Mouse (Mus musculus) forebrain, embryonic 15.5 days (tissue): ENCODE measurements around the gene Fbxw11. TPM values are rescaled to one million over a fixed set of nuclear protein-coding genes. Genes with fewer than 3 reads are reported as not detected.
"Not testable (repeated sequence)": the region's sequence is repeated elsewhere in the genome, so short reads cannot be mapped to it uniquely, and the experiment has no call there.

ENCODE experiments used
- ATAC-seq: fragments of 200-750 bp; cut with Nextera tagmentation; replicated peaks from 2 replicates; pipeline ENCODE4 v1.8.0; 2017; ENCODE audit warnings: mild to moderate bottlenecking, moderate TSS enrichment, moderate library complexity
- H3K27ac ChIP-seq: fragments of 300-500 bp; sonication (generic); replicated peaks from 2 replicates; pipeline ENCODE4 v1.5.1; 2015; ENCODE audit warnings: mild to moderate bottlenecking, inconsistent platforms
- H3K27me3 ChIP-seq: fragments of 300-500 bp; sonication (generic); 2 replicates; pipeline ENCODE4 v1.6.1; 2015; ENCODE audit warnings: inconsistent platforms
- H3K36me3 ChIP-seq: fragments of 300-500 bp; sonication (generic); 2 replicates; pipeline ENCODE4 v1.6.1; 2015; ENCODE audit warnings: mild to moderate bottlenecking, inconsistent platforms
- H3K4me1 ChIP-seq: fragments of 300-500 bp; sonication (generic); 2 replicates; pipeline ENCODE4 v1.6.1; 2015; ENCODE audit warnings: inconsistent platforms
- H3K4me2 ChIP-seq: fragments of 300-500 bp; sonication (generic); replicated peaks from 2 replicates; pipeline ENCODE4 v1.6.1; 2015; ENCODE audit warnings: mild to moderate bottlenecking, inconsistent platforms
- H3K4me3 ChIP-seq: fragments of 300-500 bp; sonication (generic); 2 replicates; pipeline ENCODE4 v1.5.1; 2015; ENCODE audit warnings: mild to moderate bottlenecking, inconsistent platforms
- H3K9ac ChIP-seq: fragments of 300-500 bp; sonication (generic); replicated peaks from 2 replicates; pipeline ENCODE4 v1.6.1; 2015; ENCODE audit warnings: mild to moderate bottlenecking, inconsistent platforms
- H3K9me3 ChIP-seq: fragments of 300-500 bp; sonication (generic); 2 replicates; pipeline ENCODE4 v1.6.1; 2016; ENCODE audit warnings: inconsistent platforms
- WGBS: fragments of 180-500 bp; shearing (Covaris S2); methylation state at CpG from one replicate; pipeline ENCODE4 v1.1.7; 2015; ENCODE audit warnings: mixed read lengths; 5-methylcytosine and 5-hydroxymethylcytosine counted together
- polyA plus RNA-seq: library from polyadenylated mRNA; unstranded; fragments of >200 nt; fragmentation: Nextera tagmentation; extraction: Ambion mirVana; gene quantifications from 2 replicates; pipeline ENCODE4 v1.2.1, GENCODE M21; 2015

Gene Fbxw11
- polyA plus RNA-seq, 1 experiment from 2014 or later, result 127 TPM

GRCm38 (mm10) chr11:32615561-32615960, 27.0 kb upstream of the Fbxw11 start:
- Histone ChIP-seq H3K4me2 (no peak overlapping the region), H3K9ac (no peak overlapping the region), H3K27ac (no peak overlapping the region), H3K4me3 (no peak overlapping the region), H3K27me3 (no peaks in the 10 kb centered on the region), H3K9me3 (no peaks in the 10 kb centered on the region), H3K36me3 (no peaks in the 10 kb centered on the region), H3K4me1 (0 out of 2 replicates have a peak, but pooled peaks cover 4% of the 10 kb centered on the region)
- 25% methylated on average over 11 of the region's 11 CpGs for WGBS
- ATAC-seq, result no peak; the same call in 1 of the 2 replicates

DNA sequence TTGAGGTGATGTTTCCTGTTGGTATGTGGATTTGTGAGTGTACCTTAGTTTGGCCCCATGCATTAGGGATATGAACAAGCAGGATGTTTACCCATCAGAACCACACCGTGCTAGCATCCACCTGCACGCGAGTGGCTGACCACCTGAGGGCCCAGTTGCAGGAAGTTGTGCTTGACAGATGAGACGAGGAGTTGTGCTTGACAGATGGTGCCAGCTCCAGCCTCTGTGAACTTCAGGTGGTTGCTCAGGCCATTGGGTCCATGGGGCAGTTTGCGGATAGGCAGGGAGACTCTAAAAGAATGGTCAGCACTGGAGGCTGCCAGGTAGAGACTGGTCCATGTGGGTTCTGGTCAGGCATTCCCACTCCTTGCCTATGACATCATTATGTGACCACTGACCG, 26.4 kb upstream of the Fbxw11 start:
- Histone ChIP-seq H3K4me3 (no peak overlapping the region), H3K27ac (no peak overlapping the region), H3K4me2 (no peak overlapping the region), H3K9me3 (no peaks in the 10 kb centered on the region), H3K4me1 (0 out of 2 replicates have a peak, but pooled peaks cover 4% of the 10 kb centered on the region), H3K9ac (no peak overlapping the region), H3K27me3 (no peaks in the 10 kb centered on the region), H3K36me3 (no peaks in the 10 kb centered on the region)
- 76% methylated on average over 6 of the region's 6 CpGs for WGBS
- ATAC-seq, result no peak

GRCm38 (mm10) chr11:32618036-32618435, 24.5 kb upstream of the Fbxw11 start:
- H3K27me3 ChIP-seq, result no peaks in the 10 kb centered on the region
- no peaks in the 10 kb centered on the region for H3K36me3 ChIP-seq
- no peaks in the 10 kb centered on the region for H3K9me3 ChIP-seq
- no peak overlapping the region for H3K4me3 ChIP-seq
- no peak overlapping the region for H3K27ac ChIP-seq
- no peak overlapping the region for H3K4me2 ChIP-seq
- no peak for ATAC-seq
- H3K4me1 ChIP-seq, result peaks cover 17% of the 10 kb centered on the region
- H3K9ac ChIP-seq, result no peak overlapping the region
- 73% methylated on average over 1 of the region's 1 CpGs for WGBS

DNA sequence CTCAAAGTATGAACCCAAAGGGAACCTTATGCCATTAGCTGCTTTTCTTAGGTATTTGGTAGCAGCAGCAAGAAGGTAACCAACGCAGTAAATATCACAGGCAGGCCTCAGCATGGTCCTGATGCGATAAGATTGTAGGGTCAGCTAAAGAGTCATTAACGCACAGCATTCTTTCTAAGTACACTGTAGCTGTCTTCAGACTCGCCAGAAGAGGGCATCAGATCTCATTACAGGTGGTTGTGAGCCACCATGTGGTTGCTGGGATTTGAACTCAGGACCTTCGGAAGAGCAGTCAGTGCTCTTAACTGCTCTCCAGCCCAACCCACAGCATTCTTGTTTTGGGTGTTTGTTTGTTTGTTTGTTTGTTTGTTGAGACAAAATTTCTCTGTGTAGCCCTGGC, 23.9 kb upstream of the Fbxw11 start:
- not testable (repeated sequence) for H3K27ac ChIP-seq, H3K9me3 ChIP-seq, H3K27me3 ChIP-seq, H3K4me2 ChIP-seq, H3K4me3 ChIP-seq, H3K9ac ChIP-seq, ATAC-seq, H3K36me3 ChIP-seq
- peaks cover 23% of the 10 kb centered on the region for H3K4me1 ChIP-seq
- WGBS, result 81% methylated on average over 5 of the region's 5 CpGs

DNA sequence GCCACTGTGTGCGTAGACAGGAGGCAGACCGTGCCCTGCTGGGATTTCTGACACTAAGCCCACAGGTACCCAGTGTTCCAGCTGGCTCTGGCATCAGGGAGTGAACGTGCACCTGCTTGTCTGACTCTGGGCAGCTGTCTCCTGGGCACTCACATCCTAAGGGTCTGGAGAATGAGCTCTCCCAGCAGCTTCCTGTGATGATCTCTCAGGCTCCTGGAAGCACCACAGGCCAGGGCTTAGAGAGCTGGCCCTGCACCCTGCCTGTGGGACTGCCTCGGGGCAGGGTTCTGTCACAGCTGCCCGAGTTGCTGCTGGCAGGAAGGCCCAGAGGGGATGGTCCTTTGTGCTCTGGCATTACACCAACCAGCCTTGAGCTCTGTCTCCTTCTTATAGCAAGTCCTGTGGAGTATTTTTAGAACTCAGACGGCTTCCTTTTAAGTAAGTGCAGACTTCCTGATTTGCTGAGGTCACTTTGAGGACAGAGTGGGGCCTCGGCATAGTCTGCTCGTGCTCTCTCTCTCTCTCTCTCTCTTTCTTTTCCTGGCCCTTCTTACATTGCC, 23.2 kb upstream of the Fbxw11 start:
- H3K27ac ChIP-seq, result no peak overlapping the region
- peaks cover 24% of the 10 kb centered on the region for H3K4me1 ChIP-seq
- no peaks in the 10 kb centered on the region for H3K27me3 ChIP-seq
- no peak overlapping the region for H3K4me3 ChIP-seq
- no peak overlapping the region for H3K4me2 ChIP-seq
- 64% methylated on average over 8 of the region's 8 CpGs for WGBS
- ATAC-seq, result no peak
- H3K9ac ChIP-seq, result no peak overlapping the region
- H3K9me3 ChIP-seq, result no peaks in the 10 kb centered on the region
- no peaks in the 10 kb centered on the region for H3K36me3 ChIP-seq

DNA sequence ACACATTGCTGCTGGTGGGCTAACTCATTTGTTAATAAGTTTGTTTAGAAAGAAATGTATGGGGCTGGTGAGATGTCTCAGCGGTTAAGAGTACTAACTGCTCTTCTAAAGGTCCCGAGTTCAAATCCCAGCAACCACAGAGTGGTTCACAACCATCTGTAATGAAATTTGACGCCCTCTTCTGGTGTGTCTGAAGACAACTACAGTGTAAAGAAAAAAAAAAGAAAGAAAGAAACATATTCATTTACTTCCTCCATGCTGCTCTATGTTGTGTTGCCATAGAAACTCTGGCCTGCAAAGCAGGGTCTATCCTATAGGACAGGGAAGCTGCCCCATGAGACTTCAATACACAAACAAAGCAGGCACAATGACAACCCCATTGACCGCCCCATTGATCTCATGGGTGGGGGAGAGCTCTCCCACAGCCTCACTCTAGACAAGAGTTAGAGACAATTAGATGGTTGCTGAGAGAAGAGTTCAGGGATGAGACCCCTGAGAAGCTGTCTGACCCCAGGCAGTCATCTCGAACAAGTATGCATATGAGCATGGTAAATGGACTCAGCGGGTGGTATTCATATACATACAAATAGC, 22.6 kb upstream of the Fbxw11 start:
- Histone ChIP-seq H3K9ac (no peak overlapping the region), H3K4me3 (no peak overlapping the region), H3K27ac (no peak overlapping the region), H3K4me1 (peaks cover 24% of the 10 kb centered on the region), H3K9me3 (no peaks in the 10 kb centered on the region), H3K4me2 (no peak overlapping the region), H3K27me3 (no peaks in the 10 kb centered on the region), H3K36me3 (no peaks in the 10 kb centered on the region)
- WGBS, result 81% methylated on average over 6 of the region's 6 CpGs
- no peak for ATAC-seq

DNA sequence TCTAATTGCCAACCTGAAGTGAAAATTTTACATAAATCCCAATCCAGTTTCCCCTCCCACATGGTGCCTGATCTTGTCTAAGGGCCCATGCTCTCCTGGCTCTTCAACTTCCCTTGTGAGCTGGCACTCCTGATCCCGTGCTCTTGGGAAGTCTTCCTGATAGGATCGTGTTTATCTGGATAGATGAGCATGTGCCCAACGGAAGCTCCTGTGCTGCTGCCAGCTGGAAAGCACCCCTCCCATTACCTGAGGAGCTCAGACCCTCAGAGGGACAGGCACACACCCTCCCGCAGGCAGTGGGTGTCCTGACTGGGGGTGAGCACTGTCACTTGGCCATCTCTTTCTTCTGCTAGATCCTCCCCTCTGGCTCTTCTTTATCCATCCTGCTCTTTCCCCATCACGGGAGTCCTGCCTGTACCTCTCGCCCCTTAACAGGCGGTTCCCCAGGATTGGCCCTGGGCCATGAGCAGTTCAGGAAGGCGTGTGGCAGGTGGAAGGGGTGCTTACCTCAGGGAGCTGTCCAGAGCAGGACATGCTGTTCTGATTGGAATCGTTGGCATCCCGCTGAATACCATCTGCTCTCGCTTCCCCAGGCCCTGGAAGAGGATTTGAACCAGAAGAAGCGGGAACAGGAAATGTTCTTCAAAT, 20.6 kb upstream of the Fbxw11 start:
- no peak overlapping the region for H3K4me2 ChIP-seq

GRCm38 (mm10) chr11:32622479-32623190, 19.9 kb upstream of the Fbxw11 start:
- Histone ChIP-seq H3K9ac (no peak overlapping the region), H3K27me3 (no peaks in the 10 kb centered on the region), H3K27ac (peak overlapping the region; percentile 65), H3K9me3 (no peaks in the 10 kb centered on the region), H3K4me1 (peaks cover 24% of the 10 kb centered on the region), H3K4me2 (no peak overlapping the region), H3K36me3 (no peaks in the 10 kb centered on the region), H3K4me3 (no peak overlapping the region)
- peak; percentile 5; the same call in 1 of the 2 replicates for ATAC-seq
- 85% methylated on average over 13 of the region's 13 CpGs for WGBS

More for the DNA sequence above, 20.6 kb upstream of the Fbxw11 start:
- Histone ChIP-seq H3K4me3 (no peak overlapping the region), H3K9me3 (no peaks in the 10 kb centered on the region), H3K9ac (no peak overlapping the region), H3K27me3 (no peaks in the 10 kb centered on the region), H3K4me1 (peaks cover 24% of the 10 kb centered on the region), H3K36me3 (no peaks in the 10 kb centered on the region), H3K27ac (peak overlapping the region; percentile 65; the same call in 1 of the 2 replicates)
- WGBS, result 65% methylated on average over 12 of the region's 12 CpGs
- no peak for ATAC-seq

GRCm38 (mm10) chr11:32623236-32623635, 19.3 kb upstream of the Fbxw11 start:
- no peak overlapping the region for H3K4me2 ChIP-seq
- H3K4me1 ChIP-seq, result peaks cover 24% of the 10 kb centered on the region
- H3K9me3 ChIP-seq, result no peaks in the 10 kb centered on the region
- H3K4me3 ChIP-seq, result no peak overlapping the region
- ATAC-seq, result peak; percentile 78
- H3K9ac ChIP-seq, result no peak overlapping the region
- 69% methylated on average over 5 of the region's 5 CpGs for WGBS
- no peaks in the 10 kb centered on the region for H3K36me3 ChIP-seq
- no peaks in the 10 kb centered on the region for H3K27me3 ChIP-seq
- peak overlapping the region; percentile 65 for H3K27ac ChIP-seq

- Histone ChIP-seq H3K4me1 (peaks cover 24% of the 10 kb centered on the region), H3K36me3 (no peaks in the 10 kb centered on the region), H3K27me3 (no peaks in the 10 kb centered on the region), H3K4me3 (no peak overlapping the region), H3K27ac (no peak overlapping the region), H3K9me3 (no peaks in the 10 kb centered on the region), H3K9ac (no peak overlapping the region), H3K4me2 (no peak overlapping the region)
- 79% methylated on average over 6 of the region's 6 CpGs for WGBS
- ATAC-seq, result no peak
Observed at GRCm38 (mm10) chr11:32623912-32624311, 18.6 kb upstream of the Fbxw11 start.

DNA sequence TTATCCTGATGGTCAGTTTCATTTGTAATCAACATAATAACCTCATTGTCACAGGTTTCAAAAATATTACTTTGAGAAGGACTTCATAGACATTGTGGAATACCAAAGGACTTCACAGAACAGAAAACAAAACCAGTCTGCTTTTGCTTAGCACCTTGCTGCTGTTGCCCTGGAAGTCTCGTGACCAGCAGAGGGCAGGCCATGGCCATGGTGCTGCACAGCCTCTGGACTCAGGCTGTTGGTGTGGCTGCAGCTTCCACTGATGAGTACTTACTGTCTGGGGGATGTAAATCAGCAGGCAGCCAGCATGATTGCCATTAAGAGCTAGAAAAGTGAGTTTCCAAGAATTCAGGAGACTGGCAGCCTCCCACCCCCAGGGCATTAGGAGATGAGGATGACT, 16.8 kb upstream of the Fbxw11 start:
- Histone ChIP-seq H3K4me2 (no peak overlapping the region), H3K27me3 (no peaks in the 10 kb centered on the region), H3K9me3 (no peaks in the 10 kb centered on the region), H3K4me3 (no peak overlapping the region), H3K27ac (no peak overlapping the region), H3K36me3 (no peaks in the 10 kb centered on the region), H3K9ac (no peak overlapping the region), H3K4me1 (peaks cover 19% of the 10 kb centered on the region)
- WGBS, result 64% methylated on average over 1 of the region's 1 CpGs
- ATAC-seq, result no peak

GRCm38 (mm10) chr11:32626079-32626478, 16.4 kb upstream of the Fbxw11 start:
- Histone ChIP-seq H3K27me3 (no peaks in the 10 kb centered on the region), H3K9me3 (no peaks in the 10 kb centered on the region), H3K9ac (no peak overlapping the region), H3K36me3 (no peaks in the 10 kb centered on the region), H3K27ac (no peak overlapping the region), H3K4me1 (peaks cover 19% of the 10 kb centered on the region), H3K4me3 (no peak overlapping the region), H3K4me2 (no peak overlapping the region)
- no peak for ATAC-seq
- WGBS, result 82% methylated on average over 6 of the region's 6 CpGs
